Mouse (Mus musculus) activated CD4-positive, CD25-positive, alpha-beta regulatory T cell, adult 4 months (primary cell): ENCODE data around the gene Pip4k2b. TPM values are rescaled to one million over a fixed set of nuclear protein-coding genes. Genes with fewer than 3 reads are reported as not detected.

ENCODE experiments used
- ATAC-seq: one replicate; pipeline ENCODE4 v1.8.0; 2017
- polyA plus RNA-seq, 2 experiments: library from polyadenylated mRNA; unstranded; fragments of 100-300 nt; shearing (Covaris generic); gene quantifications; one replicate each; pipeline ENCODE4 v1.2.1; 2017

The Pip4k2b gene
- polyA plus RNA-seq, 2 experiments from 2014 or later, result 2.0 to 2.3 TPM

DNA sequence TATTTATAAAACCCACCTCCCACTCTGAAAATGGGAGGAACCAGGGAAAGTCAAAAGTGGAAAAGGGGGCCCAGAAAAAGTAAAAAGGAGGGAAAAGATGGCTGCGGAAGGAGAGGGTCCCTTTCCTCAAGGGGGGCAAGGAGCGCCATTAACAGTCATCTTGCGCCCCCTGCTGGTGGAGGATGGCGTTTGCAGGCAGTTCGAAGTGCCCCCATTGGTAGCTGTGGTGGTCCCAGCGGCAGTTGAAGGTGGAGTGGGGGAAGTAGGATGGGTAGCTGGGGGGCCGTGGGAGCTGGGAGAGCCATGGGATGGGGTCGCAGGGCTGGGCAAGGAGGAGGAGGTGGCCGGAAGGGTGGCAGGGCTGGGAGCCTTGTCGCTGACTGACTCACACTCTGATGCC, 54.6 kb downstream of the Pip4k2b start:
- ATAC-seq, result no peak

DNA sequence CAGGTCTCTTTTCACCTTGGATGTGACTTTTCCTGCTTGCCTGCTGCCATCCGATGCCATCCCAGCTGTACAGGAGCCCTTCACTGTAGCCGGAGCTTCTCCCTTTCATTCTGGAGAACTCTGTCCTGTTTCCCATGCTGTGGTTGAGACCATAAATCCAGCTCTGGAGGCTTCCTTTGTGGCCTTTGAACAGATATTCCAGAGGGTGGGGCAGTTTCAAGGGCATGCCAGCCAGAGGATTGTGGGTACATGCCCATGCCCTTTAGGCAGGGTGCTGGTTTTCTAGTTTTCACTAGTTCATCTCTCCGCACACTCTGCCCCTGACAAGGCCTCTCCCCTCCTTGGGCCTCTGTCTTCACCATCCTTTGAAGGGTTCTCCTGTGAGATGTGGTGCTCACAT, 57.4 kb downstream of the Pip4k2b start:
- no peak for ATAC-seq

DNA sequence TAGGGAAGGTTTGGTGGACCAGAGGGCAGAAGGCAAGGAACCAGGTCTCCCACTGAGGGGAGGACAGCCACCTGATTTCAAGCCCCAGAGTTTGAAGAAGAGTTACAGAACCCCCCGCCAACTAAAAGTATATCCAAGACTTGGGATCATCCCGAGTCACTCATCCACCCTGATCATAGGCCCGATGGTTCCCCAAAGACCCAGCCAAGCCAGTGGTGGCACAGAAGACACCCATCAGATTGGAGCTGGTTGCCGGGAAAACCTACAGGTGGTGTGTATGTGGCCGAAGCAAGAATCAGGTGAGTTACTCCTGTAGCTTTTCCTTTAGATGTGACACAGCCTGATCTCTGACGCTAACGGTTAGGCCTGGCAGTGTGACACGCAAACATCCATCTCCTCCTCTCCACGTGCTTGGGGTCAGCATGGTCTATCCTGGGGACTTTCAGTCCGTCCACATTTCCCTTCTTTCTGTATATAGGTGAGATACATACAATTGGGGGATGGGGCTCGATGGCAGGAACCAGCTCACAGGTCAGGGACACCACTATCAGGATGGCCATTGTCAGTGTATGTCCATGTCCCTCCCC, 58.1 kb downstream of the Pip4k2b start:
- no peak for ATAC-seq

DNA sequence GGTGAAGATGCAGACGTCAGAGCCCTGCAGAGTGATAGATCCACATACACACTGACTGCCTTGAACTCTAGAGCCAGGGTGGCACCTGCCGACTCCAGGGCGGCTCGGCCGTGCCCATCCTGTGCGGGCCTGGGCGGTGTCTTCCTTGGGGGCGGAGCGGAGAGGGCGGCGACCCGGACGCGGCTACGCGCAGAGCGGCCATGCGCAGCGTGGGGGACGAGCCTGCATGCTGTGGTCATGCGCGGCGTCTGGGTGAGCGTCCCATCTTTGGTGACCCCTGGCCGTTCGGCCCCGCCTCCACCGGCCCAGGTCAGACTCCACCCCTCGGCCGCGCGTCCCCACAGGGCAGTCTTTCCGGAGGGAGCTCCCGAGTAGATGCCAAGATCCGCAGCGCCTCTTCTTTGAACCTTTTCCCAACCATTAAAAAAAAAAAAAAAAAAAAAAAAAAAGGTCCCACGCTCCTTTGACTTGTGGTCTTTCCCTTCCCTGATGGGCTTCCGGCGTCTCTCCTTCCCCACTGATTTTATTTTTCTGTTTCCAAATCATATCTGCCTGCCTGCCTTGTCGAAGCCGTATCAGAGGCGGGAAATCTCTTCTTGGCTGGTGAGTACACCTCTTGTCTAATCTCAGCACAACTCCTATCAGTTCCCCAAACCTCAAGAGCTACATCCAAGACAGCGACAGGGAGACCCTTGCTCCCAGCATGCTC, 58.7 kb downstream of the Pip4k2b start, which contains the start of gene Cisd3:
TSS of gene Cisd3 (plus strand) at position 214 of the 709 bp plus-strand sequence.
- peak; percentile 60 for ATAC-seq

DNA sequence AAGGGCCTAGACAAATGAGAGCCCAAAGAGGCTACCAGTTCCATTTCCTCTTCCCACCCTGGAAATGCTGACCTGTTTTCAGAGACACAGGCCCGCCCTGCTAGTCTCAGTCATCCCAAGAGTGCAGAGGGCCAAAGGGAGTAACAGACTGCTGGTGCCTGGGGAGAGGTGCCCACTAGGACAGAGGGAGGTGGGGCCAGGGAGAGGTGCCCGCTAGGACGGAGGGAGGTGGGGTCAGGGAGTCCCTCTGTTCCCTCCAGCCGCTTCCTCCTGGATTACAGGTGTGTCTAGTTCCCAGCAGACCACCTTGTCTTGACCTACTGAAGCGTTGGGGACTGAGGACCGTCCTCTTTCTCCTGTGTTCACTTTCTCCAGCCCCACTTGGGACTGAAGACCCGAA, 59.7 kb downstream of the Pip4k2b start:
- no peak for ATAC-seq

DNA sequence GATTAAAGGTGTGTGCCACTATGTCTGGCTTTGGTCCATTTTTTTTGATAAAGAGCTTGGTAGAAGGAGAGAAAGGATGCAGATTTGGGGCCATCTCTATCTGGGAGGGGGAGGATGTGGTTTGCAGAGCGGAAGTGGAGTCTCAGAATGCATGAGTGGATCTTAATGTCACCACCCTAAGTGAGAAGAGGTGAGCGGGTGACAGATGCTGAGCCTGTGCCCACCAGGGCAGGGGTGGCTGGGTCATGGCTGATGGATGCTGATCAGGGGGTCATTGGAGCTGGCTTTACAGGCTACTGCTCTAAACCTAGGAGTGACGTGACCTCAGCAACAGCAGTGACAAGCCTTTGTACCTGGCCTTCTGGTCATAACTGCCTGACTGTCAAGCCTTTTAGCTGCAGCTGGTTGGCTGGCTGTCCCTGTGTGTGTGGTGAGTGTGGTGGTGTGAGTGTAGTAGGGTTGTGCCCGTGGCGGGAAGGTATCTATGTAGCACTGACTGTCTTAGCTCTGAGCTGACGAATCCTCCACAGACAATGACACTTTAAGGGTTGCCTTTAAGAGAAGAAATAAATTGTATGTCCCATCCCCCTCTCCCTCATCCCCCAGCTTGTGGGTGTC, 60.3 kb downstream of the Pip4k2b start:
- peak; percentile 87 for ATAC-seq

DNA sequence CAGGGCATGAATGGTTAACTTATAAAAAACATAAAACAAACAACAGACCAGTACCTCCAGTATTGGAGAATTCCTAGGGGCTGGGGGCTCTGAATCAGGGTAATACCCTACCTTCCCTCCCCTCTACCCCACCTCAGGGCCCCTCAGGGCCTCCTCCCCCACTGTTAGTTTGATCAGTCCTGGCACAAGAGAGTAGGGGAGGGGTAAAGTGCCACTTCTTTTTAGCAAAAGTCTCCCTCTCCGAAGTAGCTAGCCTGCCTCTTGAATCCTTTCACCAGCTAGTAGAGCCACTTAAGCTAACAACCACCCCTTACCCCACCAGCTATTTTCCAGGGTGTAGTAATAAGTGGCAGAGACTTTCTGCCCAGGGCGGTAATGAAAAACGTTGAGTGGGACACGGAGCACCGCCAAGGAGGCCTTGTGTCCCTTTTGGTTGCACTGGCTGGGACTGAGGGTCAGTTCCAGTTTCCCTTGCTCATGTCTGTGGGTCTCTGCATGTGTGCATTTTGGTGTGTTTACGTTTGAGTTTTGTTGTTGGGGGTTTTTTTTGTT, 61.9 kb downstream of the Pip4k2b start:
- no peak for ATAC-seq

DNA sequence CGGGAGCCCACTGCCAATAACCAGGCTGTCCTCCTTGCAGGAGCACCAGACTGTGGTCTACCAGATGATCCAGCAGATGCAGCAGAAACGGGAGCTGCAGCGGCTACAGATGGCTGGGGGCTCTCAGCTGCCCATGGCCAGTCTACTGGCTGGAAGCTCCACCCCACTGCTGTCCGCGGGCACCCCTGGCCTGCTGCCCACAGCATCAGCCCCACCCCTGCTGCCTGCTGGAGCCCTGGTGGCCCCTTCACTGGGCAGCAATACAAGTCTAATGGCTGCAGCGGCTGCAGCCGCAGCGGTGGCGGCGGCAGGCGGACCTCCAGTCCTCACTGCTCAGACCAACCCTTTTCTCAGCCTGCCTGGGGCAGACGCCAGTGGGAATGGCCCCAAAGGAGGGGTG, 64.1 kb downstream of the Pip4k2b start:
- ATAC-seq, result no peak

DNA sequence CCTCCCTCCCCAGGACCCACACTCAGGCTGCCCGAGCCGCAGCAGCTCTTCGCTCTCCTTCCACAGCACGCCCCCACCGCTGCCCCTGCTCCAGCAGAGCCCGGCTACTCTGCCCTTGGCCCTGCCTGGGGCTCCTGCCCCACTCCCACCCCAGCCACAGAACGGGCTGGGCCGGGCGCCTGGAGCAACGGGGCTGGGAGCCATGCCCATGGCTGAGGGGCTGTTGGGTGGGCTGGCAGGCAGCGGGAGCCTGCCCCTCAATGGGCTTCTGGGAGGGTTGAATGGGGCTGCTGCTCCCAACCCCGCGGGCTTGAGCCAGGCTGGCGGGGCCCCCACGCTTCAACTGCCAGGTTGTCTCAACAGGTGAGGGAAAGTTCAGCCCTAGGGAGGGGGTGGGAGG, 66.2 kb downstream of the Pip4k2b start:
- no peak for ATAC-seq

DNA sequence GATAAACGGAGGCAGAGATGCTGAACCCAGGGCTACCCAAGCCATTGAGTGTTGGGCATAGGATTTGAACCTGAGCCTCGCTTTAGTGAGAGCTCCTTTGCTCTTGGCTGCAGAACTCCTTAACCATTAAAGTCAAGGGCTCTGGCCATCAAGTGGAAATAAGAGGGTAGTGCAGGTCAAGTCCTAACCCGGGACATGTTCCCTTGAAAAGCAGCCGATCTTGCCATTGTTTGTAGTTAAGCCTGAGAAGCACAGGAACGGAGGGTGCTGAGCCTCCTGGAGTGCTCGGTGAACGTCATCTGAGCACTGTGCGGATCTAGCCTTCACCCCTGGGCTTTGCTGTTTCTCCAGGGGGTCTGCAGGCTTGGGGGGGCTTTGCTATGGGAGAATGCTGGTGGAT, 66.7 kb downstream of the Pip4k2b start:
- no peak for ATAC-seq

DNA sequence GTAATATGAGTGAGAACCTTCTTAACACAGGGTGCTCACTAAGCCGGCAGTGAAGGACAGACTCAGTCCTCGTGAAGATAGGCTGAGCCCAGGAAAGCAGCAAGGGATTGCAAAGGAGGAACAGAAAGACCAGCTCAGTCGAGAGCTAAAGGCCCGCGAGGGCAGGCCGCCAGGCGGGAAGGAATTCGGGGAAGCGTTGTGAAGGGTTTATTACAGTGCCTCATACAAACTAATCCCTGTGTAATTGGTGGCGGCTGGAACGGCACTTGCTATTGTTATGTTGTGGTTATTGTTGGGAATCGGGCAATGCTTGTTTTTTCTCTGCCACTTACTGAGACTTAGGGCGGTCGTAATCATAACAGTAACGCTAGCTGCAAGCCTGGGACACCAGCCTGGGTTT, 67.1 kb downstream of the Pip4k2b start:
- no peak for ATAC-seq

DNA sequence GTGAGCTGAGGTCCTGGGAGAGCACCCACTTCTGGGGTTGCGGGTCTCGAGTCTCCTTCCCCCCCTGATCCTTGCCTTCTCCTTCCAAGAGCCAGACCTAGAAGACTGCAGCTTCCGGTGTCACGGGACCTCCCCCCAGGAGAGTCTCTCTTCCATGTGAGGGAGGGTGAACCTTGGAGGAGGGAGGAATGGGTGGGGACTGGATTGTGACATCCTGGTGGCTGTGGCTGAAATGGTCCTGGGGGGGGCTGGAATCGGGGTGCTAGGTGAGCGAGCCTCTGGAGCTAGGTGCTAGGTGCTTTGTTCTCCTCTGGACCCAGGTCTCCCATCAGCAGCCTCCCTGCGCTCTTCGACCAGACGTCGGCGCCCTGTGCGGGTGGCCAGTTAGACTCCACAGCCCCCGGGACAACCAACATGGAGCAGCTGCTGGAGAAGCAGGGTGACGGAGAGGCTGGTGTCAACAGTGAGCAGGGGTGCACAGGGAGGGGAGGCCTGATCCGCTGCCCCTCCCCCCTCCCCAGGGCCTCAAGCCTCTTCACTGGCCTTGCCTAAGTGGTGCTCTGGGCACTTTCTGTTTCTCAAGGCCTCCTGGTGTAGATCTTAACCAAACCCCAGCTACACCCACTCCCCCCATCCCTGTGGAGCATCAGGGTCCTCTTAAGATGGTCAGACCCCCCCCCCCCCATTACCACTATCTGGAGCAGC, 68.3 kb downstream of the Pip4k2b start:
- ATAC-seq, result no peak

DNA sequence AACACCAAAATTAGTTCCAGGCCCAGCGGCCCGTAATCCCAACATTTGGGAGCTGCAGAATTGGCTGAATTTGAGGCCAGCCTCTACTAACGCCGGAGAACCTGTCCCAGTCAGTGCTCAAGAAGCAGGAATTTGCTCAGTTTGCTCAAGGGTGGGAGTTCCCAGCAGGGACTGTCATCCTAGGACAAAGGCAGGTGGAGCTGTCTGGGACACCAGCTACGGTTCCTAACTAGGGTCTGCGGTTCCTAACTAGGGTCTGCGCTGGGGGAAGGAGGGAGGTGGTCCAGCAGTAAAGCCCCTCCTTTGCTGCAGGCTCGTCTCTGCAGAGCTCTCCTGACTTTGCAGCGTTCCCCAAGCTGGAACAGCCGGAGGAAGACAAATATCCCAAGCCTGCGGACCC, 71.4 kb downstream of the Pip4k2b start:
- no peak for ATAC-seq

DNA sequence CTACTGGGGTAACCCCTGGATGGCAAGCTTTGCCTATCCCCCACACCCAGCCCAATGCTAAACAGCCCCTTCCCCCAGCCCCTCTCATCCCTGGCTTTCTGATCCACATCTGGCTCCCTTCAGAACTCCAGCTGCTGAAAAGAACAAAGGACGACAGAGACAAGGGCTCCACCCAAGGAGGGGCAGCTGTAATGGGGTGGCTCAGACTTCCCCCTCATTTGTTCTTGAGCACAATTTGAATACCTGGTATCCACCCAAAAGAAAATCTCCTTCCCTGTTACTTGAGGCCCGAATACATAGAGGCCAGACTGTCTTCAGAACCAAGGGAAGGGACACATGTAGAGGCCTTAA, 73.4 kb downstream of the Pip4k2b start:
- ATAC-seq, result no peak

DNA sequence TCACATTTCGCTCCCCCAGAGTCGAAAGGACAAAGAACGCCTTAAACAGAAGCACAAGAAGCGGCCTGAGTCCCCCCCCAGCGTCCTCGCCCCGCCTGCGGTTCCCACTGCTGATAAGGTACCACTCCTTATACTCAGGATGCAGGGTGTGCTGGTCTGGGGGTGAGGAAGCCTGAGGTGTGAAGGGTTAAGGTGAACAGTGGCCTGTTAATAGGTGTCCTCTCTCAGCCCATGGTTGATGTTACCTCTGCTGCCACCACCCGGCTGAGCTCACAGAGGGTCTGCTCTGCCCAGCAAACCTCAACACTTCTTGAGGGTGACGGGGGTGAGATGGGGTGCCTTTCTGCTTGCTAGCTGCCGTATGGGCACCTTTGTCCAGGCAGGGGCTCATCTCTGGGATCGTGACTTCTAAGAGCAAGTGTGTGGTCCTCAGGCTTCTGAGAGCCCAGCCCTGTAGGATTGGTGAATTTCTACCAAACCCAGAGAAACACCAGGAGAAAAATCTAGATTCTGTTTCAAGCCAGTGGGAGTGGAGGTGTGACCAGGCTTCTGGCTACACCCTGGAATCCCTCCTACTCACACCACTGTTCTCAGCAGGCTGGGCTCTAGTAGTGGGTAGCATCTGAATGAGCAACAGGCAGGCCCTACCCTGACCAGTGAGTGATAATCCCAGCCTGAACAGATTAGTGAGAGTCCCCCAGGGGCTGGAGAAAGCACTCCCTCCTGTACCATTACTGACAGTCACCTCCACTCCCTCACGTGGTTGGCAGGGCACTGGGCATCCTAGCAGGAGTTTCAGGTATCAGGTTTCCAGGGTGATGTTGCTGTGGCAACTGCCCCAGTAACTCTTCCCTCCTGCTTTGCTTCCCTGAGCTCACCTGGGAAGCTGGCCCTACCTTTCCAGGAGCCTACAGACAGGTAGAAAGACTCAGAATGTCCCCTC, 74.0 kb downstream of the Pip4k2b start:
- no peak for ATAC-seq

DNA sequence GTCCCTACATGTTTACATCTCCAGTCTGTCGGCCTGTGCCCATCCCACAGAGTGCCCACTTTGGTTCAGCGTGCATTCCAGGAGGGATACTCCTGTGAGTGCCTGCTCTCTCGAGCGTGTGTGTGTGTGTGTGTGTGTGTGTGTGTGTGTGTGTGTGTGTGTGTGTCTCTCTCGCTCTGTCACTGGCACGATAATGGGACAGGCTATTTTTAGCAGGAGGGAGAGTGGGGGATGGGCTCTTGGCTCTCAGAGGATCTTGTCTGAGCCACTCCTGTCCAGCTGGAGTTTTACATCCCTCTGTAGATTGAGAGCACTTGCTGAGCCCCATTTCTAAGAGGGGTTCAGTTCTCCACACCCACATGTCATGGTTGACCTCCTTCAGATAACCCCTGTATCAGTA, 74.7 kb downstream of the Pip4k2b start:
- ATAC-seq, result no peak

DNA sequence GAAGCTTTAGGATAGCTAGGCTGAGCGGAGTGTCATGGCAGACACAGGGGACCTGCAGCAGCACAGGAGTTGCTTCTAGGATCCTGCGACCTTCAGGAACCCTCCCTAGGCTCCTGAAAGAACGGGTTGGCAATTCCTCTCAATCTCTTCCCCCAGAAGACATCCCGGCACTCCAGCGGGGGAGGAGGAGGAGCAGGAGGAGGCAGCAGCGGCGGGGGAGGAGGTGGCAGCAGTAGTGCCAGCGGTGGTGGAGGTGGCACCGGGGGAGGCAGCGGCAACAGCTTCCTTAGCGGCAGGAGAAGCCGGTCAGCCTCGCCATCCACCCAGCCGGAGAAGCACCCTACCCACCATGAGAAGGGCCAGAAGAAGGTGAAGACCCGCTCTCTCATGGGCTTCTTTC, 75.2 kb downstream of the Pip4k2b start:
- no peak for ATAC-seq

DNA sequence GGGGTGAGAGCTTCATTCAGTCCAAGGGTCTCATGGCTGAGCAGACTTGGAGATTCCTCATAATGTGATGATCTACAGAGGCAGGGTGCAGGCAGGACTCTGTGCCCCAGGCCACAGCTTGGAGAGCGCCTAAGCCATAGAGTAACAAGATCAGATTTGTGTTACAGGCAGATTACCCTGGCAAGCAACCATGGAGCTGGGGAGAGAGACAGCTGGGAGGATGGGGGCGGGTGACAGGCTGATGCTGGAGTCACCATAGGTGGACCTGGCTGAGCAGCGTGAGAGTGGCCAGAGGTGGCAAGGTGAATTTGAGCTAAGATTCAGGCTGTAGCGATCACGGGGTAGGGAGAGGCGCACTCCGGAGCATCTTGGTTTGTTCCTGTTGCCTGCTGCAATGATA, 76.3 kb downstream of the Pip4k2b start:
- no peak for ATAC-seq

DNA sequence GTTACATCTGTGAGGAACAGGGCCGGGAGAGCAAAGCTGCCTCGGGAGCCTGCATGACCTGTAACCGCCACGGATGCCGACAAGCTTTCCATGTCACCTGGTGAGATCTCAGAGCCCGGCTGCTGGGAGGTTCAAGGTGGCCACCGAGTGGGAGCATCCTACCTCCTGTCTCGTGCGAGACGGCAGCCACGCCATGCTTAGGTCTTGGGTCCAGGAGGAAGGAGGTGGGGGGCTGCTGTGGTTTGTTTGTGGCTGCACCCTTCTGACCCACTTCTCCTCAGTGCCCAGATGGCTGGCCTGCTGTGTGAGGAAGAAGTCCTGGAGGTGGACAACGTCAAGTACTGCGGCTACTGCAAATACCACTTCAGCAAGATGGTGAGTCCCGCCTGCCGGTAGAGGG, 77.7 kb downstream of the Pip4k2b start:
- no peak for ATAC-seq

DNA sequence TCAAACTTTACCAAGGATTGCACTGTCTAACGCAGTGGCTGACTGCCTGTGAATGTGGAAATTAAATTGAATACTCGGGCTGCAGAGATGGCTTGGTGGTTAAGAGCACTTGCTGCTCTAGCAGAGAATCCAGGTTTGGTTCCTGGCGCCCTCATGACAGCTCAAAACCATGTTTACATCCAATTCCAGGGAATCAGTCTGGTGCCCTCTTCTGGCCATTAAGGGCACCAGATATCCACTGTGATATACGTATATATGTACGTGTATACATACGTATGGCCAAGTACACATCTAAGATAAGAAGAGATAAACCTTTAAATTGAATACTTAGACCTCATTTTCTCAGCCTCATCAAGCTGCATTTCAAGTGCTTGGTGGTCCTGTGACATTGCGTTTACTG, 78.3 kb downstream of the Pip4k2b start:
- no peak for ATAC-seq

DNA sequence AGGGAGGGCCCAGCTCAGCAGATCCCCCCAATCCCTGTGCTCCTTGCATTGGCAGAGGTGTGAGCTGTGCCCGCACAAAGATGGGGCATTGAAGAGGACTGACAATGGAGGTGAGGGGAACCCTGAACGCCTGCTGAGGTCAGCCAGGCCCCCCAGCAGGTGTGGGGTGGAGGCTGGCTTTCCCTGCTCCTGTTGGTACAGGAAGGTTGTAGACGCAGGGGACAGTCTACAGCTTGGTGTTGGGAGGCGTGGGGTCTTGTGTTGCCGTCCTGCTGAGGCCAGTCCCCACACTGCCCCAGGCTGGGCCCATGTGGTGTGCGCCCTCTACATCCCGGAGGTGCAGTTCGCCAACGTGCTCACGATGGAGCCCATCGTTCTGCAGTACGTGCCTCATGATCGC, 79.1 kb downstream of the Pip4k2b start:
- no peak for ATAC-seq
